Mouse (Mus musculus) 3134 (cell line): ENCODE measurements around the gene Smarcc2.
"Not testable (repeated sequence)": the region's sequence is repeated elsewhere in the genome, so short reads cannot be mapped to it uniquely, and the experiment has no call there.

Experiments
- DNase-seq: peaks from one replicate; pipeline ENCODE4 v3.0.0-alpha.2; 2011; ENCODE audit warnings: low spot score; ENCODE audit not compliant: insufficient read length; ENCODE audit errors: extremely low read depth

The Smarcc2 gene

DNA sequence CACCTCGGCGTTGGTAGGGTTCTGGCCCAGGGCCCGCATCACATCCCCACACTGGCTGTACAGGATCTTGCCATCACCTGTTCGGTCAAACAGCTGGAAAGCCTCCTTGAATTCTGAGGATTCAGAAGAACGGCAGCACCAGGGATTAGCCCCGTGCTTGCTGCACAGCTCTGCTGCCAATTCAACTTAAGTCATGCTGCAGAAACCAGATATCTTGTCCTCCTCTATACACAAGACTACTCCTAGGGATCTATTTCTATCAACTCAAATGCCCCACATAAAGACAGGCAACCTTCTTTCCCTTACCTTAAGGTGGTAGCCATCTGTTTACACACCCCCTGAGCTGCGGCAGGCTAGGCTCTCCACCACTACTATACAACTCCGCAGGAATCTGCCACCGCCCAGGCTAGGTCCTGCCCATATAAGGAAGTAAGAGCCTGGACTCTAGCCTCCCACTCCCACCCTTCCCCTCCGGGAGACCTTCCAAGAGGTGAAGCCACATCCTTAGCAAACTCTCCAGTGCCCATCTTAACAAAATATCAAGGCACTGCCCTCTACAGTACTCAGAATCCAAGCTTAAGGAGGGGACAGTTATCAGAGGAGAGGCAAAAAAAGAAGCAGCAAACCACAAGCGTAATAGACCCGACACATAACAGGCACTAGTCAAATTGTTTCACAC is 33.7 kb downstream of the Smarcc2 start:
- DNase-seq: peak; percentile 65

DNA sequence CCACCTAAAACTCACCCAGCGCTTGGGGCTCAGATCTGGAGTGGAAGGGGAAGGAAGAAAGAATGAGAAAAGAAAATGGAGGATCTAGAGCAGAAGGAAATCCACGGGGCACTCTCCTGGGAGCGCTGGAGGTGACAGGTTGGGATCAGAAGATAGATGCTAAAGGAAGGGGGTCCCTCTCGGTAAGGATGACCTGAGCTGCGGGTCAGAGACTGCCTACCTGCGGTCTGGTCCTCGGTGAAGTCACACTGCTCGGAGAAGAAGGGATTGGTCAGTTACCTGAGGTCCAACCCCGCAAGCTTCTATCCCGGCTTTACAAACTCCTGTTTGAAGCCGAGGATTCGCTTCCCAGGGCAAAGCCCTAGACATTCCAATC is 34.3 kb downstream of the Smarcc2 start:
- DNase-seq: no peak

DNA sequence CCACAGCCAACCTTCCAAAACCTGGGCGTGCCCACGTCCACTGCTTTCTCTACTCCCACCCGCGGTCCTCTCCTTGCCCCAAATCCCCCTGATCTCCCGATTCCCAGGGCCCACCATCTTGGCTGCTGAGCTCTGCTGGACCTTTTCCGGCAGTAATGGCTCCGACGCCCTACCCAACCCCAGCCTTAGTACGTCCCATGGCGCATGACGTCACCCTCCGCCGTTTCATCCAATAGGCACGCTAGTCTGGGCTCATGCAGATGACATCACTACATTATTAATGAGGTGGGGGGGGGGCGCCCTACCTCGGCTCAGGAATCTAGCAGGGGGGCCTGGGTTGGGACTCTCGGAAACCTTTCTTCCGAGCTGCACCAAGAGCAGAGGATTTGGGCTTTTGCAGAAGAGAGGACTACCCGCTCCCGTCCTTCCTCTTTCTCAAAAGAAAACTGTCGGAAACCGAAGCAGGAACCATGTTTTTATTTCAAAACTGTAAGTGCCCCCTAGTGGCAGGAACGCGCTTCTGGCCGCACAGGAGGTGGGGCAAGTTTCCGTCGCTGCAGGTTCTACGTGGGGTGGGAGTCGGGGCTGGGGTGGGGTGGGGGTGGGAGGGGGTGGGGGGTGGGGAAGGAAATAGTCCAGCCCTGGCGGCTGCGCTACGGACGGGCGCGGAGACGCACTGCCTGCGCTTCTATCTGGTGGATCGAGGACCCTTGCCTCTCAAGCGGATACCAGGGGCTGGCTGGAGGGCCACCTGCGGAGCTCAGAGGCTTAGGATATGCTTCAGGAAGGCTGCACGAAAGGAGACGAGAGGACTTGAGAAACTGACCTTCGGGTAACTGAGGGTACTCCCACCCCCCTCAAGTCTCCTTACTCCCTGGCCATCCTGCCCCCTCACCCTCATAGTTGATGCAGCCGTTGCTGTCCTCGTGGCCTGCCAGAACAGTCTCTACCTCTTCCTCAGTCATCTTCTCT is 34.9 kb downstream of the Smarcc2 start, which contains the start of gene Myl6:
Gene Myl6, minus strand, starts transcription at position 451 of the 972 bp plus-strand sequence.
- peak; percentile 91 for DNase-seq

DNA sequence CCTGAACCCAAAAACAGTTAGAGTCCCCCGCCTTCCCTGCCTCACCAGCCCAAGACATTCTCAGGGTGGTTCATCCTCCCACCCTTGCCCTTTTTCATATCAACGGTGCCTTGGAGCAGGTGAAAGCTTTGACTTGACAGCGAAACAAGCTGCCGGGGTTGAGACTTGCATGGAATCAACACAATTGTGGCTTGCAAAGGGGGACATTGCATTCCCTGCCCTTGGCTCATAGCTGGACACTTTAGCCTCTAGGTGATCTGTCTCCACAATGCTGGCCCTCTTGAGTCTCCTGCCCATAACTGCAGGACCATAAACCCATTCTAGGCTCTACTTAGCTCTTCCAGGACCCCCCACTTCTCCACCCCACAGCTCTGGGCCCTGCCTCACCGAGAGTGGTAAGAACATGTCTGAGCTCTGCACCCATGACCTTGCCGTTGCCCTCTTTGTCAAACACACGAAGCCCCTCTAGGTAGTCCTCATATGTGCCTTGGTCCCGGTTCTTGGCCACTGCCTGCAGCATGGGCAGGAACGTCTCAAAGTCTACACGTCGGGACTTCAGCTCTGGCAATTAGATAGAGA is 35.7 kb downstream of the Smarcc2 start:
- no peak for DNase-seq

DNA sequence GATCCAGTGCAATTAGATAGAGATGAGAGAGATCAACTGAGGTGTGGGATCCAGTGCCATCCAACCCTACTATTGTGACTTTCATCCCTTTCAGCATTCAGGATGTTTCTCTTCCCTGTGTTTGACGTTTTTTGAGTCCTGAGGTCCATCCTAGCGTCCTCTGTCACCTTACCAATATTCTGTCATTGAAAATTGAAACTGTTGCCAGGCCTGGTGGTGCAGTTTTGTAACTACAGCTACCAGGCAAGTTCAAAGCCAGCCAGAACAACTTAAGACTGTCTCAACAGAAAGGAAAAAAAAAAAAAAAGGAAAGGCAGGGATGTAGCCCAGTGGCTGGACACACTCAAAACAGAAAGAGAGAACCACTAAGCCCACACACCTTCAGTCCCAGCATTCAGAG is 36.2 kb downstream of the Smarcc2 start:
- DNase-seq: no peak

DNA sequence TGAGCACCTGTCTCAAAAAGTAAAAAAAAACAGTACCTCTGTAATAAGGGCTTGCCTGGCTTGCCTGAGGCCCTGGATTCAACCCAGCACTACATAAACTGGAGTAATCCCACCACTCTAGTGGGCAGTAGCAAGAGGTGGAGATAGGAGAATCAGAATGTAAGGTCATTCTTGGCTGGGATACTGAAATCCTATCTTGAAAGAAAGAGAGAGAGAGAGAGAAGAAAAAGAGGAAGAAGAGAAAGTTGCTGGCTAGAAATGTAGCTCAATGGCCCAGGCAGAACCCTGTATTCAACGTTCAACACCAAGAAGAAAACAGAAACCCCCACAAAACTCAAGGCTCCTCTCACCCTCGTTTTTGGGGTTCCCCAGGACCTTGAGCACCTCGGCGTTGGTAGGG is 36.9 kb downstream of the Smarcc2 start:
- no peak for DNase-seq

DNA sequence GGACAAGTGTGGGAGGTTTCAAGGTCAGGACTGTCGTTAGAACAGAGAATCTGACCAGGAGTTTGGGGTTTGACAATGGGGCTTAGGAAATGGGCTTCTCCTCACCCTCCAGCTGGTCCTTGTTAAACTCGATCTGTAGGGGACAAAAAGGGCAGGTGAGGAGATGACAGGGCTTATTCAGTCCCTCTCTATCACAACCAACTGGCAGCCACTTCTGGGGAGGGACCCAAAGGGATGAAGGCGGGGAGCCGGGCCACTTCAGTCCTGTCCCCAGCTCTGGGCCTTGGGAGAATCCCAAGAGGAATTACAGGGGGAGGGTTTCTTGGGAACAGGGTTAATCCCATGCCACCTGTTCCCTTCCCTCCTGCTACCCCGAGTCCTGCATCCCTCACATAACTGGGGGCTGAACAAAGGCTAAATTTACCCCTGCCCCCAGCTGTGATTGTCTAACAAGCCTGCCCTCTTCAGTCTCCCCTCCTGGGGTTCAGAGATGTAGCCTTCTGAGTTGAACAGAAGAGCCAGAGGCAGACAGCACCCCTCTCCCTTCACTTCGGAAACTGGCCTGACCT is 37.5 kb downstream of the Smarcc2 start:
- no peak for DNase-seq

DNA sequence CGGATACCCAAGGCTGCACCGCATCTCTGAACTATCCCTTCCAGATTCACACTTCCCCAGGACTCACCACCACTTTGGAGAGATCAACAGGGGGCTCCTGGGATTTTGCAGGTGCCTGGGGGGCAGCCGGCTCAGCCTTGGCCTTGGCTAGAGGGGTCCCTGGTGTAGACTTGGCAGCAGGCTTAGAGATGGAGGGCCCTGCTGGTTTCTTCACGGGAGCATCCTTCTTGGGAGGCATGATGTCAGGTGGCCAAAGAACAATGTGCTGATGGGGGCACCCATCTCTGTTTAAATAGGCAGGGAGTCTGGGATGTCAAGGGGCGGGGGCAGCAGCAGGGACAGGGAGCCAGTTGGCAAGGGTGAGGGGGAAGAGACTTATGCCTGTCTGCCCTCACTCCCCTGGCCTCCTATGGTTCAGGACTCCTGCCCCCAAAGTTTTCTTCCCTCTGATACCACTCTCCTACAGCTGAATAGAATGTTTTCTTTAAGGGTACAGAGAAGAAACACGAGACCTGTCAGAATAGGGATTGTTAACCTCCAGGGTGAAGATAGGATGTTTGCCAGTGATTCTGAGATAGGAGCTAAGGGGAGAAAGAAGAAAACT is 38.2 kb downstream of the Smarcc2 start:
- no peak for DNase-seq

DNA sequence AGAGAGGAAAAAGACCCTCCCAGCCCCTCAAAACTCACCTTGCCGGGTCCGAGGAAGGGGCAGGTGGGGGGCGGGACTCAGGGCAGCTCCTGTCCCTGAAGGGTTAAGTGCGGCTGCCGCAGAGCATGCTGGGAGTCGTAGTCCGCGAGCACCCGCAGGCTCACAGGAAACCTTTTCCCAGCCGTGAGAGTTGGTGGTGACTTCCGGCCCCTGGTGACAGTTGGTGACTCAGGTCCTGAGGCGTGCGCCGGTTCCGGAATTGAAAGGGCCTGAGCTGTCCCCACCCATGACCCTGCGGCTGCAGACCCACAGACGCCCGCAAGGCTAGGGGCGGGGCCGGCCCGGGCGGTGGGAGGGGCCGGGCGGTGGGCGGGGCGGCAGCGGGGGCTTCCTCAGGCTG is 39.5 kb downstream of the Smarcc2 start, which contains the start of gene Myl6b:
Gene Myl6b, minus strand, starts transcription at position 96 of the 400 bp plus-strand sequence.
- peak; percentile 98 for DNase-seq

DNA sequence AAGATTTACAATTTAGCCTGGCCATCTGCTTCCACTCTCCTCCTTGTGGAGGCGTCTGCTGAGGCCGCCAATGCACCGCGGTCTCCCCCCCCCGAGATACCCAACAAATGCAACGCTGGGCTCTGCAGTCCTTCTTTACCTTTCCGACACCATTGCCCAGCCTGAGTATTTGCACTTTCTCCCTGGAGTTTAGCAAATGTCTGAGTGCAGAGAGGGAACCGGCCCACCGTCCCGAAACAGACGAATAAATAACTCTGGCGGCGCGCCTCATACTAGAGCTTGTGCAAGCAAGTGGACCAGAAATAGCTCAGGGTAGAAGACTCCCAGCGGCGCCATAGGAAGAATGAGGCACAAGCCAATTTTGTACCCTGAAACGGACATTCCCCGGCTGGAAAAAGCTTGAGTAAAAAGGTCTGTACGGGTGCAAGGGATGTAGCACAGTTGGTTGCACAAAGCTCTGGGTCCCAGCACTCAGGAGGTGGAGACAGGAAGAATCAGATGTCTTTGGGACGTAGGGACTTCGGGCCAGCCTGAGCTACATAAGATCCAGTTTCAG is 40.1 kb downstream of the Smarcc2 start:
- DNase-seq: no peak

DNA sequence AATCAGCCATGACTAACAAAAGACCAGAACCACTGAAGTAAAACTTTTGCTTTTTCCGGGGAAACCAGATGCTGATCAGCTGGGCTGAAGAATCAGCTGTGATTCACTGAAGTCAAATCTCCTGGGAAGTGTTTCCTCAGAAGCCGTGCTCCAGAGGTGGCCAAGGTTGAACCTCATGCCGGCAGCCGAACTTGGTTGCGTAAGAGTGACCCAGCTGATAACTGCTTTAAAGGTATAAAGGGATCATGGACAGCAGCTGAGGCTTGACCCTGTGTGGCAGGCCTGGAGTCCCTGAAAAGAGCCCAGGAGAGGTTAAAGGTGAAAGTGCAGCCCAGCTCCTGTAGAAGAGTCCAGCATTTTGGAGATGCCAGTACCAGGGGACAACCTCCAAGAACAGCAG is 43.3 kb downstream of the Smarcc2 start:
- DNase-seq: no peak

DNA sequence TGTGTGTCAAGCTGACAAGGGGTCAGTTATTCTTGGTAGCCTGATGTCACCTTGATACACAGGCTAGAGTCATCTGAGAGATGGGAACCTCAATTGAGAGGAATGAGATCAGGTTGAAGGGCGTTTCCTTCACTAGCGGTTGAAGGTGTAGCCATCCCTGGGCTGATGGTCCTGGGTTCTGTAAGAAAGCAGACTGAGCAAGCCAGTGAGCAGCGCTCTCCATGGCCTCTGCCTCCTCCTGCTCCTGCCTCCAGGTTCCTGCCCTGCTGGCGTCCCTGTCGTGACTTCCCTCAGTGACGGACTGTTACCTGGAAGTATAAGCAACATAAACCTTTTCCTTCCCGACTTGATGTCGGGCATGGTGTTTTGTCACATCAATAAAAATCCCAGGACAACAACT is 44.5 kb downstream of the Smarcc2 start:
- no peak for DNase-seq

DNA sequence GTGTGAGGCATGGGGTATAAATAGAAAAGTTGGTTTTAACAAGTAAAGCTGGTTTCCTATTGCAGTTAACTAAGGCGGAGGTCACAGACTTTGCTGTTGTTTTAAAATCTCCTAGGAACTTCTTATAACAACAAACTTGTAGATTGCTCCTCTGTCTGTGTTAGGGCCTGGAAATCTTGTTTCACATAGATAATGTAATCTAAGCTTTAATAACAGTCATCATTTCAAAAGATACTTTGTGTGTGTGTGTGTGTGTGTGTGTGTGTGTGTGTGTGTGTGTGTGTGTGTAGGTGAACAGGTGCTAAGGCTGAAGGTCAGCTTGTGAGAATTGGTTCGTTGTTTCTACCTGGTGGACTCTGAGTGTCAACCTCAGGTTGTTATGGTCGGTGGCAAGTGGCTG is 45.0 kb downstream of the Smarcc2 start:
- no peak for DNase-seq

DNA sequence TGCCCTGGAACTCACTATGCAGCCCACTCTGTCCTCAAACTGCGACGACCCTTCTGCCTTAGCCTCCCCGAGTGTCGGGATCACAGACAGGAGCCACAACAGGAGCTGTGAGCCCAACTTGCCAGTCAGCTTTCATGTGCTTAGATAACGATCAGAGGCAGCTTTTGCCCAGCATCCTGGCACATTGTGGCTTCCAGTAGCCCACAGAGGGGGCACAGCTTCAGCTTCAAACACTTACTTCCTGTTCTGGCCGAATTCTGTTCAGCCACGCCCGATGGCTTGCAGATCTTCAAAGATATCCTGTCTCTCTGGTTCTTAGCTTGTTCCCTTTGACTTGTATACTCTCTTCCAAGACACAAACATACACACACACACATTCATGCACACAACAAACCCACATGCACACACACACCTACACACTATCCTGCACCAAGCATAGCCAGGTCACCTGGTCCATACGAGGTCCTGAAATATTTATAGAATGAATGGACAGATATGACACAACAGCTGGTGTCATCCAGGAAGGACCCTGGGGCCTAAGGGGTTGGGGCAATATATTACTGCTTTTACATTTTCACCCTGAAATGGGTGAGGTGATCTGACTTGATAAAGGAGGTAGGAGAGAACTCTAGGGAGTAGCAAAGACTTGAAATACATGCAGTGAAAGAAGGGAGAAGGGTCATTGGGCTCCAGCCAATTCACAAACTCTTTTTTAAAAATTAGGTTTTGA is 45.8 kb downstream of the Smarcc2 start:
- no peak for DNase-seq

DNA sequence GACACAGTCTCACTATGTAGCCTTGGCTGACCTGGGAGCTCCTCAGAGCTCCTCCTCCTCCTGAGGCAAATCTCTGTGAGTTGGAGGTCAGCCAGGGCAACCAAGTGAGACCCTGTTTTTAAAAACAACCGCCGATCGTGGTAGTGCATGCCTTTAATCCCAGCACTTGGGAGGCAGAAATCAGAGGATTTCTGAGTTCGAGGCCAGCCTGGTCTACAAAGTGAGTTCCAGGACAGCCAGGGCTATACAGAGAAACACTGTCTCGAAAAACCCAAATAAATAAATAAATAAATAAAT is 46.3 kb downstream of the Smarcc2 start:
- not testable (repeated sequence) for DNase-seq

DNA sequence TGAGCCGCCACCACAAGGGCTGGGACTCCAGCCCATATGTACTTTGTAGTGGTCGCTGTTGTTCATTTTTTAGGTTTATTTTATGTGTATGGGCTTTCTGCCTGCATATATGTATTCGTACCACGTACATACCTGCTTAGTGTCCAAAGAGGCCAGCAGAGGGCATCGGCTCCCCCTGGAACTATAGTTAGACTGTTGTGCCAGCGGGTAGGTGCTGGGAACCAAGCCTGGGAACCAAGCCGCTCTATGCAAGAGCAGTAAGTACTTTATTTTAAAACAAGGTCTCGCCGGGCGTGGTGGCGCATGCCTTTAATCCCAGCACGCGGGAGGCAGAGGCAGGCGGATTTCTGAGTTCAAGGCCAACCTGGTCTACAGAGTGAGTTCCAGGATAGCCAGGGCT is 46.9 kb downstream of the Smarcc2 start:
- no peak for DNase-seq

DNA sequence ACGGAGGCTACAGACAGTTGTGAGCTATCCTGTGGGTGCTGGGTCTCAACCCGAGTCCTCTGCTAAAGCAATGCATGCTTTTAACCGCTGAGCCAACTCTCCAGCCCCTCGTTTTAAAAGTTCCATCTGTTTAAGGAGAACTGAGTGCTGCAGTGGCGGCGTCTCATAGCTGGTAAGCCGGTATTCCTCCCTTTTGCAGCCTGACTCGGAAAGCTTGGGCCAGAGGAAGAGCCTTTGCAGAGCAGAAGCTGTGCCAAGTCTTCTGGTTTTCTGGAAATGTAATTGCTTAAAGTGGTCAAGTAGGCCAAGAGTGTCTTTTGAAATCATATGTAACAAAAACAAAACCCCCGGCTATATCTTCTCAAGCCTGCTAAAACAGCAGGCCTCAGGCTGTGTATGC is 49.2 kb downstream of the Smarcc2 start:
- DNase-seq: no peak

DNA sequence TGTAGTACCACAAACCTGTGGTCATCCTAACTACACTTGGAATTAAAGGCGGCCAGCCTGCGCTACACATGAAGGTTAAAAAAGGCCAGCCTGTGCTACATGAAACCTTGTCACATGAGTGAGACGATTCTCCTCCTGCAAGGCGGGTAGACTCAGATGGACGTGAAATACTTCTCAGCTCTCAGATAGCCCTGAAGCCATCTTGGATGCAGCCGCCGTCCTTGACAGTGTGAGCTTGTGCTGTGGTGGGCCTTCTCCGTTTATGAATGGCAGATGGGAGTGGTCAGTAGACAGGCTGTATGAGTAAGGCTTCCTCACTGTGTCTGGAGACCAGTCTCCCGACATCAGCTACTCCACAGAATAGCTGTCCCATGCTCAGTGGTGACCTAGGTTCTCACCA is 50.2 kb downstream of the Smarcc2 start:
- DNase-seq: no peak

DNA sequence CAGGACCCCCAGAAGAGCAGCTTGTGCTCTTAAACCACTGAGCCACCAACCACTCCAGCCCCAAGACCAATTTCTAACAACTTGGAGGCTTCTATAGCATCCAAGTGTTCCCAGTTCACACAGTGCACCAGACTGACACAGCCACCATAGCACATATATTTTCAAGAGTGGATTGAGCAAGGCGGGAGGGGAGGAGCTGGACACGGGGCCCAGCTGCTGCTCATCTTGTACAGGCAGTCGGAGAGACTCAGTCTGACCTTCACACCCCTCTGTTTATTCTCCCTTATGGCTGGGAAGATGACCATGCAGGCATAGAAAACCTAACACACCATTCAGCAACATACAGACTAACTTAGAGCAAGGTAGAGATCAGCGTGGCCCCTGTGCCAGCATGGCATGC is 50.8 kb downstream of the Smarcc2 start:
- no peak for DNase-seq

DNA sequence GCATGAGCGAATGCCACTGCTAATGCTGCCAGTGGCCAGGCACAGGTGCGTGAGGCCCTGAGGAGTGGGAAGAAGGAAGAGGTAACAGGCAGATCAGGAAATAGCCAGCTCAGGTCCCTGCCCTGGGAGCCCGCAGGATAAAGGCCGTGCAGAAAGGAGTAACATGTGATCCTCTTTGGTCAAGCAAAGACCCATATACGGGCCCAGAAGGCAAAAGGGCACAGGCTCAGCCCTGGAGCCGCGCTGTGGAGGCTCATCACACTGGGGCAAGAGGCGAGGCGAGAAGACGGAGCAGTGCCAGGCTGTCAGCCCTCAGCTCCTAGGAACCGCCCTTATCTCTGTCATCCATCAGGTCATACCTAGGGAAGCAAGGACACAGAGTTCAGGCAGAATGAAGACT is 51.3 kb downstream of the Smarcc2 start:
- DNase-seq: no peak
